Mouse (Mus musculus): ENCODE data around the gene Fgf4.

Fgf4 gene

DNA sequence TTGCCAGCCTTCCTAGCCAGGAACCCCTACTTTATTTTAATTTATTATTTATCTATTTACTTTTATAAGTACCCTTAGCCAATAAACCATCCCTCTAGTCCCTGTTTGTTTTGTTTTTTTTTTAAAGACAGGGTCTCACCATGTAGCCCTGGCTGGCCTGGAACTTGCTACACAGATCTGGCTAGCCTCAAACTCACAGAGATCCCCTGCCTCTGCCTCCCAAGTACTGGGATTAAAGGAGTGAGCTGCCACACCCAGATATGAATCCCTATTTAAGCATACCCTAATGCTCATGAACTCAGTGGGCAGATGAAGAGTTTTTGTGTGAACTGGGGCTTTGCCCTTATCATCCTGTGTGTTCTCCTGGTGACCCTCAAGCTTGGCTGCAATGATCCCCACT lies at the start of gene Fgf4:
TSS of gene Fgf4 (plus strand) at position 301 of the 400 bp plus-strand sequence.
- DNase-seq (ENCODE audit: low read depth) = no peak

GRCm38 (mm10) chr7:144798471-144798870 lies 48.7 kb upstream of the Fgf4 start:
- DNase-seq (ENCODE audit: low read depth) = peak; percentile 15

- no peak for DNase-seq (ENCODE audit: low read depth)
Measured at GRCm38 (mm10) chr7:144807036-144807435, 40.1 kb upstream of the Fgf4 start.

DNA sequence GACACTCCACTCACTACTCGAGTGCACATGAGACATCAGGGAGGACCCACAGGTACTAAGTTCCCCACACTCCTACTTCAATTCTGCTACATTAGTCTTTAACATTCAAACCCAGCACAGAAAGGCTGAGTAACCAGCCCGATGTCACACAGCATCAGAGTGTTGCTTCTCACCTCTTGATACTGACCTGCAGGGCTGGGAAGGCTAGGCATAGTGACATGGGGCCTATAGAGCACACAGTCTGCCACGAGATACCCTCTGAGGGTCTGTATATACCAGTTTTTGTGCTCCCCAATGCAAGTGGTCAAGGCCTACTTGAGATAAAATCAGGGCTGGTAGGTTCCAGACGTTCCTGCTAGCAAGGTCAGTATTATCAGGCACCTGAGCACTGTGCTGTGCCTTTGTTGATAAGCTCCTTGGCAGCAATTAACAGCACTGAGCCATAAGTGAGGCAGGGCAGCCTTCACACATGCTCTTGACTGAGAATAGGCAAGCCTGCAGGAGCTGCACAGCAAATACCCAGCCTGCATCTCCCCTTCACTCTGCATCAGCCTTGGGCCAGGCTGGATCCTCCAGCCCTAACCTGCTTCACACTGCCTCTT lies 39.1 kb upstream of the Fgf4 start:
- DNase-seq (ENCODE audit: low read depth) = no peak

DNA sequence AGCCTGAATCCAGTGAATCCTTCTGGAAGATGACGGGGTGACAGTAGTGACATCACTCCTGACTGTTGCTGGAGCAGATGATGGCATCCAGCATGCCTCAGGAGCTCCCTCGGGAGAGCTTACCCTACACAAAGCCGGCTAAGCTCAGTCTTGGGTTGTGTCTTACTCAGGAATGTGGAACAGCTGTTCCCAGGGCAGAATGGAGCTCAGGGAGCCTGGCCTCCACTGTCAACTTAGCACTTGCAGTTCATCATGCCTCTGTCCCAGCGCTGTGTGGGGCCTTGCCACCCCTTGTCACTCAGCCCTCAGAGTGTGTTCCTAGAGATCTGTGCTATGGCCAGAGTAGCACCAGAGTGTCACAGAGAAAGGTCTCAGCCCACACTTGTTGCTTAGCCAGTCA lies 35.6 kb upstream of the Fgf4 start:
- DNase-seq (ENCODE audit: low read depth) = no peak

GRCm38 (mm10) chr7:144821901-144822300 lies 25.3 kb upstream of the Fgf4 start:
- no peak for DNase-seq (ENCODE audit: low read depth)

DNA sequence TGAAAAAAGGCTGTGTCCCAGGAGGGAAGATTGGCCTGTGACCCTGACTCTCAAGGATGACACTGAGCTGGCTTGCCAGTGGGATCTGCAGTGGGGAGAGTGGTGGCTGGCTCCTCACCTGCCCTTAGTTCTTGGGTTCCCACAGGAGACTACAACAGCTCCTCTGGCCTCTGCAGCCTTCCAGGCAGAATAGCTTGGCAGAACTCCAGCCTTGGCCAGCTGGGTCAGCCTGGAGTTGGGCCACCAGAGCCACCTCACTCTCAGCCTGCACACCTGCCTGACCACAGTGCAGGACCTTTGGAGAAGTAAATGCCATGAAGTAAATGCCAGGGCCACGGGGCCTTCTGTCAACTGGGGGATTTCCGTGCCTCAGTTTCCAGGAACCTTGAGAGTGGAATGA lies 23.2 kb upstream of the Fgf4 start:
- no peak for DNase-seq (ENCODE audit: low read depth)

- DNase-seq (ENCODE audit: low read depth) = no peak
Measured at GRCm38 (mm10) chr7:144828369-144828768, 18.8 kb upstream of the Fgf4 start.

GRCm38 (mm10) chr7:144837891-144838488 lies 9.2 kb upstream of the Fgf4 start, which contains the start of gene Fgf3:
Fgf3 (plus strand) TSS chr7:144838083.
- no peak for DNase-seq (ENCODE audit: low read depth)

DNA sequence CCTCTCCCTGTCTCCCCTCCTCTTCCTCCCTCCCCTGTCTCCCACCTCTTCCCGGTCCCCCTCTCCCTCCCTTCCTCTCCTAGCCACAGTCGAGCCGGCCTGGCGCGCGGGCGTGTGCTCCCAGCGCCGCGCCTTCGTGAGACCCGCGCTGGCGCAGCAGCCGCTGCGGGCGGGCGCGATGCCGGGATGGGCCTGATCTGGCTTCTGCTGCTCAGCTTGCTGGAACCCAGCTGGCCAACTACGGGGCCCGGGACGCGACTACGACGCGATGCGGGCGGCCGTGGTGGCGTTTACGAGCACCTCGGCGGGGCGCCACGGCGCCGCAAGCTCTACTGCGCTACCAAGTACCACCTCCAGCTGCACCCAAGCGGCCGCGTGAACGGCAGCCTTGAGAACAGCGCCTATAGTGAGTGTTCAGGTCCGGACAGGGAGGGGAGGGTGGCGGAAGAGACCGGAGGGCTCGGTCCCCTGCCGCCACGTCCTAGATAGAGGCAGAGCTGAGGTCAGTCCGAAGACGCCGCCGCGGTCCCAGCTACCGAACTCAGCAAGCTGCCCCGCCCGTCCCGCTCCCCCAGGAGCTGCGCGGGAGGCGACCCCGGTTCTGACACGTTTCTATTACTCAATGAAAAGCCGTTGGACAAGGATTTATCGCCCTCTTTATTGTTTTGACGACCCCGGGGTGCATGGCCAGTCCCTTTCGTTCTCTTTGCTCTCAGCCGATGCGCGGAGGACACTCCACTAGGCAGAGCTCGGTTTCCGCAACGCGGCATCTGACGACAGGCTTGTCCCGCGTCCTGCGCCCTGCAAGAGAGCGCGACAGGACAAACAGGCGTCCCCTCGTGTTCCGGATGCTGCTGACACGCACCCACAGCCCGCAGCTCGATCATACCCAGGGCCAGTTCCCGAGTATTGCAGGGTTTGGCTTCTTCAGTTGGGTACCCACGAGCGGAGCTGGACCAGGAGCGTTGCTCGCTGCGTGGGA lies 8.4 kb upstream of the Fgf4 start:
- DNase-seq (ENCODE audit: low read depth) = no peak

DNA sequence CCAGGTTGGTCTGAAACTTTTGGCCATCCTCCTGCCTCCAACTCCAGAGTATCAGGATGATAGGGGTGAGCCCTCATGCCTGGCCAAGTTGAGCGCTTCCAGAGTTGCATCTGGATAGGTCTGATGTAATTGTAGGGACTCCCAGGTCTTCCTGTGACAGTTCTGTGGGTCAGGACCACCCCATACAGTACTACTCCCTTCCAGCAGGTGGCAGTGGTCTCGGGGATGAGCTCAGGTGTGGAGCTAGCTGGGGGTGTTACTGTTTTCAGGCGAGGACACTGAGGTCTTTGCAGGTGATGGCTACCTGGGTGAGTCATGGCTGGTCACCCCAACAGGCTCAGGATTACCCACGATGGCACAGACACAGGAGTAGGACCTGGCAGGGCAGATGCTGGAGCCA lies 1.0 kb upstream of the Fgf4 start:
- peak; percentile 70 for DNase-seq (ENCODE audit: low read depth)

DNA sequence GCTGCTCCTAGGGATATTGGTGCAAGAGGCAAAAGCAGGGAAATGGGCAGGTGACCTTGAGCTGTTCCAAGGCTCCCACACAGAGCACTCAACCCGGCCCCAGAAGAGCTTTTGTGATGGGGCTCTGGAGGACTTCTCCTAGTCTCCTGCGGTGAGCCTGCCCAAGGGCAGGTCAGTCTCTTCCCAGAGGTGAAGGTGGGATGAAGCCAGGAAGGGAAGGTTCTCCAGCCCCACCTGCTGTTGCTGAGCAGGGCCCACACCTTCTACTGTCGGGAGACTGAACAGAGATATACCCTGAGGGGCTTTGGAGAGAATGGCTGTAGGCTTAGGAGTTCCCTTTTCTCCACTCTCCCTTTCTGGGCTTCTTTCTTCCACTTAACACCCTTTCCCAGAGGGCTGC lies 4.2 kb downstream of the Fgf4 start:
- no peak for DNase-seq (ENCODE audit: low read depth)

DNA sequence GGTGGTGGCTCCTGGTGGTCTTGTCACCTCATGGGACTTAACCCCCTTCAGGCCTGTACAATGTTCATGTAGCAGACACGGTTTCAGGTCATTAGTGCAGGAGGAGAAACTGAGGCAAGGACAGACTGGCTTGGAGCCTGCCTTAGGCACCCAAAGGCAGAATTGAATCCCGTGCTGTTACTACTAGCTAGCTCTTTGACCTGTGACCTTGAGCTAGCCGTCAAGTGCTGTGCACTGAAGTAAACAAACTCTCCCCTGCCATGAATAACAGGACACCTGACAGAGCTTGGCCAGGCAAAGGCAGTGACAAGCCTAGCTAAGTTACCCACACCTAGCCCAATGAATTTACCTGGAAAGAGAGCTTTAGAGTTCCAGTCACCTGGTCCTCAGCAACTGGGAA lies 7.8 kb downstream of the Fgf4 start:
- DNase-seq (ENCODE audit: low read depth) = no peak

GRCm38 (mm10) chr7:144857158-144857557 lies 10.0 kb downstream of the Fgf4 start:
- DNase-seq (ENCODE audit: low read depth) = peak; percentile 58

- DNase-seq (ENCODE audit: low read depth) = no peak
Measured at GRCm38 (mm10) chr7:144857826-144858342, 10.7 kb downstream of the Fgf4 start.

GRCm38 (mm10) chr7:144858702-144859101 lies 11.5 kb downstream of the Fgf4 start:
- DNase-seq (ENCODE audit: low read depth) = no peak

DNA sequence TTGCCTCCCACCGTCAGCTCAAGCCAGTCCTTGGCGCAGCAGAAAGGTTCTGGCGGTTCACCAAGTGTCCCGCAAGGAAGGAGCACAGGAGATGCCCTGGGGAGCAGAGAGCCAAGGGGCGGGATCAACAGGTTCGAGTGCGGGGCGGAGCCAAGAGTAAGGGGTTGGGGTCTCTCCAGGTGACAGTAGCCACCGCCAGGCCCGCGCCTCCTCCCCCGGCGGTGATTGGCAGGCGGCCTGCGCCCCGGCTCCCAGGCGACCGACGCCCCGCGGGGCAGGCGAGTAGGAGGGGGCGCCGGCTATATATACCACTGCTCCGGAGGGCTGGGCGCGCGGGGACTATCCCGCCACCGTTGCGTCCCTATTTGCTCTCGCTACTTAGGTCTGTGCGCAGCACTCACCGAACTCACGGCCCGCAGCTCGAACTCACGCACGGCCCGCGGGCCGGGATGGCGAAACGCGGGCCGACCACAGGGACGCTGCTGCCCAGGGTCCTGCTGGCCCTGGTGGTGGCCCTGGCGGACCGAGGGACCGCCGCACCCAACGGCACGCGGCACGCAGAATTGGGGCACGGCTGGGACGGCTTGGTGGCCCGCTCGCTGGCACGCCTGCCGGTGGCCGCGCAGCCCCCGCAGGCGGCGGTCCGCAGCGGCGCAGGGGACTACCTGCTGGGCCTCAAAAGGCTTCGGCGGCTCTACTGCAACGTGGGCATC lies 14.0 kb downstream of the Fgf4 start:
- DNase-seq (ENCODE audit: low read depth) = no peak

GRCm38 (mm10) chr7:144861769-144862070 lies 14.6 kb downstream of the Fgf4 start:
- no peak for DNase-seq (ENCODE audit: low read depth)

GRCm38 (mm10) chr7:144862126-144862525 lies 15.0 kb downstream of the Fgf4 start:
- DNase-seq (ENCODE audit: low read depth) = no peak

DNA sequence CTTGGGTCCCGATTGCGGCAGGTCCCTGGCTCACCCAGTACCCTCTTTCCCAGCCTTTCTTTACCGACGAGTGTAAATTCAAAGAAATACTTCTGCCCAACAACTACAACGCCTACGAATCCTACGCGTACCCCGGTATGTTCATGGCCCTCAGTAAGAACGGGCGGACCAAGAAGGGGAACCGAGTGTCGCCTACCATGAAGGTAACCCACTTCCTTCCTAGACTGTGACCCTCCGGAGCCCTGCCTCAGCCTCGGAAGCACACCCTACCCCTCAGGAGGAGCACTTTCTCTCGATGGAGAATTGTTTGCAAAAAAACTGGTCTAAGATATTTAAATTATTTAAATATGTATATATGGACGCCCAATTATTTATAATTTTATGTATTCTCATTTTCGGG lies 15.5 kb downstream of the Fgf4 start:
- no peak for DNase-seq (ENCODE audit: low read depth)

GRCm38 (mm10) chr7:144863196-144863595 lies 16.0 kb downstream of the Fgf4 start:
- DNase-seq (ENCODE audit: low read depth) = no peak

DNA sequence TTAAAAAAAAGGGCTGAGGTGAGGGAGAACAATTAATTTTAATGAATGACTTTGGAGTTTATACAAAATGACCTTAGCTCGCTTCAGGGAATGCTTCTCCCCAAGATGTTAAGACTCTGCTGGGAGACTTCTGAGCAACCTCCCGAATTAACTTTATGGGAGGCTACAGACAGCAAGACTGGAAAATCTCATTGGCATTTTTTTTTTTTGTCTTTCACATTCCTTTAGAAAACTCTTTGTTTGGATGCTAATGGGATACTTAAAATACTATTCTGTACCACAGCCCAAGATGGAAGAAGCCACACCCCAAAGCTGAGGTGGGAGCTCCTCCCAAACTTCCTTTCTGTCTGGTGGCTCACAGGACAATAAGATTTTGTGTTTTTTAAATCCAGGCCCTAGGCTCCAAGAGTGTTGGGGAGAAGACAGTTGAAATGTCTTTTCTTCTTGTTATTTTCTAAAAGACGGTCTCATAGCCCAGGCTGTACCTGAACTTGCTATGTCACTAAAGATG lies 17.0 kb downstream of the Fgf4 start:
- DNase-seq (ENCODE audit: low read depth) = no peak
